Mouse (Mus musculus) bone marrow, adult 2 months (tissue): ENCODE measurements around the gene Thtpa. TPM values are rescaled to one million over a fixed set of nuclear protein-coding genes. Genes with fewer than 3 reads are reported as not detected.

ENCODE experiments used
- H3K27ac ChIP-seq: fragments of 200-500 bp; 2 replicates; pipeline ENCODE4 v1.5.1; 2012; ENCODE audit warnings: low read depth, mild to moderate bottlenecking, control low read depth, inconsistent platforms, low read length; ENCODE audit not compliant: control insufficient read depth, poor library complexity, insufficient read depth
- H3K4me1 ChIP-seq: fragments of 200-500 bp; 2 replicates; pipeline ENCODE4 v1.6.1; 2011; ENCODE audit warnings: low read length; ENCODE audit not compliant: control insufficient read depth, insufficient read depth
- H3K4me3 ChIP-seq: fragments of 200-500 bp; replicated peaks from 2 replicates; pipeline ENCODE3; 2011; ENCODE audit warnings: mild to moderate bottlenecking, low read depth, low read length, control low read depth; ENCODE audit not compliant: control insufficient read depth
- CTCF ChIP-seq: fragments of 200-500 bp; IDR thresholded peaks from 2 replicates; pipeline ENCODE4 v1.5.1; 2011; ENCODE audit warnings: low read length, control low read depth; ENCODE audit not compliant: control insufficient read depth, insufficient read depth
- POLR2A ChIP-seq: fragments of 200-500 bp; IDR thresholded peaks from 2 replicates; pipeline ENCODE4 v1.6.1; 2011; ENCODE audit warnings: low read depth, mild to moderate bottlenecking, control low read depth, low read length, borderline replicate concordance; ENCODE audit not compliant: control insufficient read depth
- WGBS: fragments of 180-500 bp; shearing (Covaris S2); methylation state at CpG from one replicate; pipeline ENCODE4 v1.1.7; 2018; 5-methylcytosine and 5-hydroxymethylcytosine counted together
- polyA plus RNA-seq: library from polyadenylated mRNA; stranded (reverse); fragments of >200 nt; gene quantifications from 2 replicates; pipeline ENCODE4 v1.2.4, GENCODE M21; 2011; ENCODE audit warnings: low replicate concordance; ENCODE audit not compliant: missing spikeins, insufficient read depth, insufficient read length

Gene Thtpa
- polyA plus RNA-seq, 1 experiment, result 6.5 TPM

DNA sequence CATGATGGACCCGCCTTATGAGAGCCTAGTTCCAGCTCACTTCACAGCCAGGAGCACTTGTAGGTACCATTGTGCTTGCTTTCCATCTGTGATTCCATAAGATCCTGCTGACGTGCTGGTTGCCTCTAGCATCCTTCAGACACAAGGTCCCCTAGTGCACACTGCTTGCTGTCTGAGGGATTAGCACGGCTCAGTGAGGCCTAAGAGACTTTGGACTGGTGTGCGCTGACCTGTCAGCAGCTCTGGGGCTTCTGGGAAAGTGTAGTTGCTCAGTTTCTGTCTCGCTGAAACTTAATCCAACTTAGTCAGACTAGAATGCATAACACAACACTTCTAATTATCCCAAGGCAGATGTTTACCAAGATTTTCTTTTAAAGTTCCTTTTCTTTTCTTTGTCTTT is 34.7 kb upstream of the Thtpa start:
- TF ChIP-seq POLR2A, result no peak
- WGBS, result 84% methylated on average over 5 of the region's 5 CpGs
- Histone ChIP-seq H3K4me1 (no peaks in the 10 kb centered on the region), H3K27ac (no peak overlapping the region), H3K4me3 (no peak overlapping the region)

GRCm38 (mm10) chr14:55061845-55062244 is 32.7 kb upstream of the Thtpa start:
- H3K27ac ChIP-seq, result no peak overlapping the region

DNA sequence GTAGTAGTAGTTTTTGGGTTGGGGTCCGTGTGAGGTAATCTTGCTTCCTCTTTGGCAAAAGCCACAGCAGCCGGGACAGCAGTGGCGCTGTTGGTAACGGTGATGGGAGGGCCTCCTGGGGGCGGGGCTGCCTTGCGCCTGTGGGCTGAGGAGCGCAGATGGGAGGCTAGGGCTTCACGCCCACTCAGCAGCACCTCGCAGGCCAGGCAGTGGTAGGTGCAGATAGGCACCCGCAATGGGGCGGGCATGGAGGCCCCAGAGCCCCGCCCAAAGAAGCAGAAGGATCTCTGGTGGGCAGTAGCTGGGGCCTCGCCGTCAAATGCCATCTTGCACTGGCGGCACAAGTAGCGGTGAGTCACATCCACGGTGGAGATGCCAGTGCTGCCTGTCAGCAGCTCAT is 32.0 kb upstream of the Thtpa start:
- WGBS, result 2% methylated on average over 17 of the region's 17 CpGs
- no peak for TF ChIP-seq POLR2A
- no peak for TF ChIP-seq CTCF
- Histone ChIP-seq H3K4me1 (no peaks in the 10 kb centered on the region), H3K27ac (no peak overlapping the region; the same call in 1 of the 2 replicates), H3K4me3 (no peak overlapping the region)

More at GRCm38 (mm10) chr14:55061845-55062244, 32.7 kb upstream of the Thtpa start:
- H3K4me1 ChIP-seq, result no peaks in the 10 kb centered on the region
- TF ChIP-seq CTCF (no peak), POLR2A (no peak)
- no peak overlapping the region for H3K4me3 ChIP-seq
- 54% methylated on average over 7 of the region's 7 CpGs for WGBS

GRCm38 (mm10) chr14:55063117-55063516 is 31.5 kb upstream of the Thtpa start:
- H3K4me1 ChIP-seq, result no peaks in the 10 kb centered on the region
- TF ChIP-seq POLR2A, result no peak
- no peak for TF ChIP-seq CTCF

GRCm38 (mm10) chr14:55063581-55064381 is 30.8 kb upstream of the Thtpa start:
- H3K27ac ChIP-seq, result no peak overlapping the region
- no peak overlapping the region for H3K4me3 ChIP-seq
- 87% methylated on average over 22 of the region's 22 CpGs for WGBS
- TF ChIP-seq CTCF (no peak), POLR2A (no peak)
- no peaks in the 10 kb centered on the region for H3K4me1 ChIP-seq

More at GRCm38 (mm10) chr14:55063117-55063516, 31.5 kb upstream of the Thtpa start:
- Histone ChIP-seq H3K27ac (no peak overlapping the region), H3K4me3 (no peak overlapping the region)
- 74% methylated on average over 5 of the region's 5 CpGs for WGBS

GRCm38 (mm10) chr14:55064481-55065370 is 29.9 kb upstream of the Thtpa start:
- no peak overlapping the region for H3K27ac ChIP-seq
- WGBS, result 70% methylated on average over 35 of the region's 35 CpGs

DNA sequence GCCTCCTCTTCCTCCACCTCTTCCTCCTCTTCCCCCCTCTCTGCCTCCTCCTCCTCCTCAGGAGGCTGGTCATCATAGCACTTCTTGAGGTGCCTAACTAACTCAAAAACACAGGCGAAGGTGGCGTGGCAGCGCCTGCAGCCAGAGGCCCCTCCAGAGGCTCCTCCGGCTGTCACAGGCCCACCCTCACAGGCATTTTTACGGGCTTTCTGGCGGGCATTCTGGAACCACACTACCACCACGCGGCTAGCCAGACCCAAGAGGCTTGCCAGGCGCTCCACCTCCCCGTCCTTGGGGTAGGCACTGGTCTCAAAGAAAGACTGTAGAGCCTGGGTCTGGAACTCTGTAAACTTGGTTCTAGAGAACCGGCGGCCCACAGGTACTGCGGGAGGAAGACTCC is 29.2 kb upstream of the Thtpa start:
- TF ChIP-seq POLR2A, result no peak
- TF ChIP-seq CTCF, result no peak
- Histone ChIP-seq H3K4me1 (no peaks in the 10 kb centered on the region), H3K27ac (no peak overlapping the region), H3K4me3 (no peak overlapping the region)
- 86% methylated on average over 13 of the region's 13 CpGs for WGBS

More at GRCm38 (mm10) chr14:55064481-55065370, 29.9 kb upstream of the Thtpa start:
- H3K4me3 ChIP-seq, result no peak overlapping the region
- no peaks in the 10 kb centered on the region for H3K4me1 ChIP-seq
- TF ChIP-seq CTCF (no peak), POLR2A (no peak)

DNA sequence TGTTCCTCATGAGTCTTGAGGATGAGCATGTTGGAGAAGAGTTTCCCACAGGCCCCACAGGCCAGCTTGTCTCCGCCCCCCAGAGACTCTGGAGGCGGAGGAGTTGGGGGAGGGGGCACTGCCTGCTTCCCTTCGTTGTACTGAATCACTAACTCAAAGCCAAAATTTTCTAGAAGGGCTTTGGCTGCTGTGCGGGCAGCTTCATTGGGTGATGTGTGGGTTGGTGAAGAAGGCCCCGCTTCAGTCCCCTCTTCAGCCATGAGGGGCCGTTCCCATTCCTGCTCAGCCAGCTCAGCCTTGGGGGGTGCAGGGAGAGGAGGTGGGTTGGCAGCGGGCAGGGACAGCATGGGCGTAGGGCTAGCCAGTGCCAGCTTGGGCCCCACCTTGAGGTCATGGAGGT is 28.5 kb upstream of the Thtpa start:
- H3K4me3 ChIP-seq, result no peak overlapping the region
- WGBS, result 82% methylated on average over 8 of the region's 8 CpGs
- H3K27ac ChIP-seq, result no peak overlapping the region
- H3K4me1 ChIP-seq, result no peaks in the 10 kb centered on the region
- TF ChIP-seq CTCF (no peak), POLR2A (no peak)
